Mouse (Mus musculus) CH12.LX (cell line): ENCODE measurements around the gene Coq8a. TPM values are rescaled to one million over a fixed set of nuclear protein-coding genes. Genes with fewer than 3 reads are reported as not detected.
A peak's percentile ranks its signal among the peaks of the same experiment; 100 is the strongest.

ENCODE experiments used
- DNase-seq: peaks from one replicate; pipeline ENCODE4 v3.0.0-alpha.2; 2013; ENCODE audit errors: extremely low read depth
- H3K27ac ChIP-seq: 2 replicates; pipeline ENCODE4 v1.5.1; 2012; ENCODE audit warnings: low read depth, mild to moderate bottlenecking, control low read depth, moderate library complexity; ENCODE audit not compliant: insufficient read depth
- H3K27me3 ChIP-seq: replicated peaks from 2 replicates; pipeline ENCODE3; 2012; ENCODE audit warnings: inconsistent platforms
- H3K36me3 ChIP-seq, 2 experiments: replicated peaks in 1 of 2; 2 replicates each; pipeline versions ENCODE3 to v1.6.1; 2012; ENCODE audit warnings: inconsistent platforms in 1 of 2, low read length in 1 of 2, mild to moderate bottlenecking in 1 of 2, mixed read lengths in 1 of 2, moderate library complexity in 1 of 2; ENCODE audit not compliant: control insufficient read depth in 1 of 2, insufficient read depth in 1 of 2
- H3K4me1 ChIP-seq, 2 experiments: 2 replicates each; pipeline ENCODE4 v1.6.1; 2012; ENCODE audit warnings: inconsistent platforms in 1 of 2, moderate library complexity in 1 of 2; ENCODE audit not compliant: insufficient read depth in 2 of 2, control insufficient read depth in 1 of 2
- H3K4me2 ChIP-seq: 2 replicates; pipeline ENCODE4 v1.6.1; 2012; ENCODE audit warnings: low read depth, mild to moderate bottlenecking, control low read depth; ENCODE audit not compliant: poor library complexity, insufficient read depth, severe bottlenecking
- H3K4me3 ChIP-seq, 3 experiments: fragments of 150-350 bp in 1 of 3; sonication (generic) in 1 of 3; replicated peaks in 1 of 3; 2 replicates each; pipeline versions ENCODE3 to v1.5.1; 2011 to 2012; ENCODE audit warnings: low read depth in 2 of 3, low read length in 2 of 3, mild to moderate bottlenecking in 2 of 3, moderate library complexity in 2 of 3, control low read depth in 1 of 3, improper control_type of control experiment in 1 of 3, inconsistent platforms in 1 of 3, mixed read lengths in 1 of 3; ENCODE audit not compliant: poor library complexity in 1 of 3
- H3K79me2 ChIP-seq: replicated peaks from 2 replicates; pipeline ENCODE4 v1.6.1; 2012; ENCODE audit warnings: mild to moderate bottlenecking, moderate library complexity; ENCODE audit not compliant: control insufficient read depth, poor library complexity, insufficient read depth, severe bottlenecking; ENCODE audit errors: extremely low read depth
- H3K9ac ChIP-seq: 2 replicates; pipeline ENCODE4 v1.6.1; 2012; ENCODE audit warnings: low read depth, mild to moderate bottlenecking, control low read depth, moderate library complexity; ENCODE audit not compliant: insufficient read depth
- H3K9me3 ChIP-seq: replicated peaks from 2 replicates; pipeline ENCODE3; 2012; ENCODE audit warnings: low read length, inconsistent platforms, mixed read lengths
- CHD1 ChIP-seq: IDR thresholded peaks from 2 replicates; pipeline ENCODE4 v1.6.1; 2012; ENCODE audit warnings: low read depth, low read length, improper control_type of control experiment, inconsistent platforms
- CTCF ChIP-seq, 2 experiments: IDR thresholded peaks in 1 of 2; conservative IDR thresholded peaks in 1 of 2; 2 replicates each; pipeline ENCODE4 v1.5.1; 2011 to 2012; ENCODE audit warnings: low read depth in 2 of 2, low read length in 2 of 2, improper control_type of control experiment in 1 of 2, inconsistent platforms in 1 of 2, mild to moderate bottlenecking in 1 of 2, moderate library complexity in 1 of 2
- E2F4 ChIP-seq: IDR thresholded peaks from 2 replicates; pipeline ENCODE4 v1.6.1; 2011; ENCODE audit warnings: low read depth, low read length, improper control_type of control experiment; ENCODE audit not compliant: insufficient replicate concordance
- ELF1 ChIP-seq: IDR thresholded peaks from 2 replicates; pipeline ENCODE4 v1.6.1; 2014; ENCODE audit warnings: low read depth, mild to moderate bottlenecking, inconsistent platforms, low read length, improper control_type of control experiment
- EP300 ChIP-seq: IDR thresholded peaks from 2 replicates; pipeline ENCODE4 v1.6.1; 2011; ENCODE audit warnings: low read length, improper control_type of control experiment
- ETS1 ChIP-seq: conservative IDR thresholded peaks from 2 replicates; pipeline ENCODE4 v1.6.1; 2012; ENCODE audit warnings: low read depth, mild to moderate bottlenecking, inconsistent platforms, low read length, improper control_type of control experiment, moderate library complexity
- GABPA ChIP-seq: IDR thresholded peaks from 2 replicates; pipeline ENCODE4 v1.6.1; 2012; ENCODE audit warnings: low read depth, low read length, improper control_type of control experiment, inconsistent platforms; ENCODE audit not compliant: insufficient replicate concordance
- HCFC1 ChIP-seq: IDR thresholded peaks from 2 replicates; pipeline ENCODE4 v1.6.1; 2012; ENCODE audit warnings: low read depth, mild to moderate bottlenecking, inconsistent platforms, low read length, improper control_type of control experiment
- KAT2A ChIP-seq: IDR thresholded peaks from 2 replicates; pipeline ENCODE4 v1.6.1; 2012; ENCODE audit warnings: low read length, improper control_type of control experiment, inconsistent platforms; ENCODE audit not compliant: insufficient replicate concordance
- MEF2A ChIP-seq: IDR thresholded peaks from 2 replicates; pipeline ENCODE4 v1.6.1; 2014; ENCODE audit warnings: low read depth, mild to moderate bottlenecking, inconsistent platforms, low read length, improper control_type of control experiment, borderline replicate concordance
- MYC ChIP-seq: IDR thresholded peaks from 2 replicates; pipeline ENCODE4 v1.6.1; 2011; ENCODE audit warnings: low read depth, mild to moderate bottlenecking, improper control_type of control experiment, low read length
- NELFE ChIP-seq: IDR thresholded peaks from 2 replicates; pipeline ENCODE4 v1.6.1; 2011; ENCODE audit warnings: low read depth, low read length, improper control_type of control experiment
- POLR2A ChIP-seq: IDR thresholded peaks from 2 replicates; pipeline ENCODE4 v1.6.1; 2011; ENCODE audit warnings: low read depth, mild to moderate bottlenecking, improper control_type of control experiment, low read length
- POLR2AphosphoS2 ChIP-seq: IDR thresholded peaks from 2 replicates; pipeline ENCODE4 v1.6.1; 2011; ENCODE audit warnings: low read depth, low read length, improper control_type of control experiment
- SIN3A ChIP-seq: IDR thresholded peaks from 2 replicates; pipeline ENCODE4 v1.6.1; 2012; ENCODE audit warnings: low read length, improper control_type of control experiment, inconsistent platforms
- SMC3 ChIP-seq: IDR thresholded peaks from 2 replicates; pipeline ENCODE4 v1.6.1; 2011; ENCODE audit warnings: low read depth, low read length, improper control_type of control experiment
- TBP ChIP-seq: conservative IDR thresholded peaks from 2 replicates; pipeline ENCODE4 v1.6.1; 2011; ENCODE audit warnings: low read depth, low read length, improper control_type of control experiment
- TCF12 ChIP-seq: IDR thresholded peaks from 2 replicates; pipeline ENCODE4 v1.6.1; 2014; ENCODE audit warnings: low read depth, mild to moderate bottlenecking, inconsistent platforms, low read length, improper control_type of control experiment
- USF1 ChIP-seq: IDR thresholded peaks from 2 replicates; pipeline ENCODE4 v1.6.1; 2014; ENCODE audit warnings: low read depth, mild to moderate bottlenecking, inconsistent platforms, low read length, improper control_type of control experiment
- ZMIZ1 ChIP-seq: IDR thresholded peaks from 2 replicates; pipeline ENCODE4 v1.6.1; 2012; ENCODE audit warnings: low read depth, mild to moderate bottlenecking, inconsistent platforms, low read length, improper control_type of control experiment
- dilution Hi-C: fragments of 300-500 bp; cut with MboI; formaldehyde crosslinking; loops from 2 replicates; pipeline ENCODE4 v1.14.3; 2020; ENCODE audit warnings: low sequenced_read_pairs; ENCODE audit not compliant: extremely low pct_unique_long_range_greater_than_20kb, extremely low pct_ligation_motif_present
- in situ Hi-C: fragments of 300-500 bp; cut with MboI; formaldehyde crosslinking; loops from 3 replicates; pipeline ENCODE4 v1.14.3; 2019; ENCODE audit warnings: low sequenced_read_pairs, low pct_ligation_motif_present, low pct_unique_long_range_greater_than_20kb, mixed read lengths
- polyA plus RNA-seq: library from polyadenylated mRNA; unstranded; fragments of >175 nt; gene quantifications from 2 replicates; pipeline ENCODE4 v1.2.1, GENCODE M21; 2012; ENCODE audit warnings: low read depth; ENCODE audit not compliant: insufficient read length
- total RNA-seq, 2 experiments: library from RNA; depleted of rRNA; stranded (reverse); fragments of 300-350 nt in 1 of 2; fragments of >200 nt in 1 of 2; gene quantifications; 2 replicates each; pipeline ENCODE4 v1.2.3; 2012 to 2014

Gene Coq8a
- total and polyA plus RNA-seq, 3 experiments: 73.4 to 237 (median 88.1) TPM

DNA sequence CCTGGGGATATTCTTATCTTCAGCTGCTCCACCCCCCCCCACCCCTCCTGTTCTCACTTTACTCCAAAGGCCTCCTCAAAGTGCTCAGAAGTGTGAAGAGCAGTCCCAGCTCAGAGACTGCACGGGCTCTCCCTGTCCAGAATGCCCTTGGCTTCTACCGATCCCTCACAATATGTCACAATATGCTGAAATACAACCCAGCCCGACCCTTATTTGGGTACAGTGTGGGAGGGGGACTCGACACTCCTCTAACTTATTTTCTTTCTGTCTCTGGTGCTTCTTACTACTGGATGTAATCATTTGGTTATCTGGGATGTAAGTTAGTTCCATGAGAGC, 281 bp upstream of the Coq8a start:
- DNase-seq: no peak
- H3K4me1 ChIP-seq: peaks cover 7 to 49% of the 10 kb centered on the region in 2 experiments; a peak in 3 of 4 replicates
- no peaks in the 10 kb centered on the region for H3K36me3 ChIP-seq
- TF ChIP-seq SIN3A (no peak), ELF1 (no peak), HCFC1 (peak; percentile 23; the same call in 1 of the 2 replicates), KAT2A (no peak), TCF12 (peak; percentile 81; the same call in 1 of the 2 replicates), MYC (no peak), CTCF (conservative IDR thresholded peaks at IDR 0.05 in 1 of 2, IDR thresholded peaks at IDR 0.05 in 1 of 2; ENCODE audit: low read depth in 2 of 2, low read length in 2 of 2) (no peak), POLR2AphosphoS2 (peak; percentile 73; the same call in 1 of the 2 replicates), POLR2A (peak; percentile 77), MEF2A (peak; percentile 83), CHD1 (0 out of 2 replicates have a peak, but pooled peaks have one; percentile 26), NELFE (peak; percentile 60; the same call in 1 of the 2 replicates), GABPA (no peak), SMC3 (0 out of 2 replicates have a peak, but pooled peaks have one; percentile 1)
- peak overlapping the region; percentile 90 for H3K4me2 ChIP-seq
- peaks cover 8% of the 10 kb centered on the region for H3K79me2 ChIP-seq
- peaks cover 10% of the 10 kb centered on the region for H3K9me3 ChIP-seq
- in situ Hi-C loops (no loop called here), dilution Hi-C loops (no loop called here)
- no peaks in the 10 kb centered on the region for H3K27me3 ChIP-seq
- peak overlapping the region; percentile 100 for H3K27ac ChIP-seq
- H3K4me3 ChIP-seq: peak overlapping the region in 1 of 3 experiments; percentile 11
- H3K9ac ChIP-seq: peak overlapping the region; percentile 60

DNA sequence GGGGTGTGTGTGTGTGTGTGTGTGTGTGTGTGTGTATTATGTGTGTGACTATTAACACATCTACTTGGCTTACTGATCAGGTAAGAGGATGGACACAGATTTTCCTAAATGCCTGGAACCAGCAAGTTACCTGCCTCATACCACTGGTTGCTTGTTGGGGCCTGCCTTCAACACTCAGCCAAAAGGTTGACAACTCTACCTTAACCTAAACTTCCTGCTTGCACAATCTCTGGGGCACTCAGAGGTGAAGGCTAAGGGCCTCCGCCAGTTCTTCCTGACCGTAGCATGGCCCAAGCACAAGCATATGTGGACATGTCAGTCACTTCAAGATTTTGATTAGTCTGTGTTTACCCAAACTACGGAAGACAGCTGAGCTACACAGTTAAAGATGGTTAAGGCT, 1.4 kb downstream of the Coq8a start:
- in situ Hi-C loops (no loop called here), dilution Hi-C loops (no loop called here)

More for the DNA sequence above, 1.4 kb downstream of the Coq8a start:
- peak overlapping the region; percentile 91 for H3K9ac ChIP-seq
- H3K4me3 ChIP-seq: peak overlapping the region in 2 of 3 experiments; percentile 32 to 33
- peaks cover 24% of the 10 kb centered on the region for H3K79me2 ChIP-seq
- no peaks in the 10 kb centered on the region for H3K9me3 ChIP-seq
- peaks cover 0 to 2% of the 10 kb centered on the region in 2 experiments for H3K36me3 ChIP-seq
- TF ChIP-seq ZMIZ1: no peak
- TF ChIP-seq ELF1: peak; percentile 46; the same call in 1 of the 2 replicates
- no peak for TF ChIP-seq USF1
- peak; percentile 93 for TF ChIP-seq CHD1
- TF ChIP-seq ETS1: 0 out of 2 replicates have a peak, but pooled peaks have one; percentile 22
- no peak for TF ChIP-seq TBP
- peak; percentile 23; the same call in 1 of the 2 replicates for TF ChIP-seq EP300
- peak; percentile 48; the same call in 1 of the 2 replicates for TF ChIP-seq SIN3A
- TF ChIP-seq E2F4: no peak
- TF ChIP-seq POLR2A: peak; percentile 38
- no peak for TF ChIP-seq HCFC1
- TF ChIP-seq KAT2A: no peak
- TF ChIP-seq, all 38 proteins: peak for 6
- no peak for DNase-seq
- Histone ChIP-seq H3K4me1 (peaks cover 7 to 49% of the 10 kb centered on the region in 2 experiments; a peak in 3 of 4 replicates), H3K27me3 (no peaks in the 10 kb centered on the region), H3K27ac (peak overlapping the region; percentile 99), H3K4me2 (peak overlapping the region; percentile 72; the same call in 1 of the 2 replicates)
